Mouse (Mus musculus) heart, embryonic 11.5 days (tissue): Measurements from ENCODE around the gene Eef1akmt1. TPM values are rescaled to one million over a fixed set of nuclear protein-coding genes. Genes with fewer than 3 reads are reported as not detected.

Experiments used
- ATAC-seq: fragments of 200-750 bp; cut with Nextera tagmentation; replicated peaks from 2 replicates; pipeline ENCODE4 v1.8.0; 2017; ENCODE audit warnings: moderate library complexity; ENCODE audit not compliant: insufficient number of reproducible peaks, low FRiP score, low TSS enrichment
- H3K27ac ChIP-seq: fragments of 300-500 bp; sonication (generic); 2 replicates; pipeline ENCODE4 v1.5.1; 2014; ENCODE audit warnings: mild to moderate bottlenecking, low read depth, low read length
- H3K27me3 ChIP-seq: fragments of 300-500 bp; sonication (generic); 2 replicates; pipeline ENCODE4 v1.6.1; 2014; ENCODE audit warnings: mild to moderate bottlenecking, low read length, mixed read lengths; ENCODE audit not compliant: control insufficient read depth, insufficient read depth
- H3K36me3 ChIP-seq: fragments of 300-500 bp; sonication (generic); 2 replicates; pipeline ENCODE4 v1.6.1; 2014; ENCODE audit warnings: mild to moderate bottlenecking, low read length, moderate library complexity, mixed read lengths; ENCODE audit not compliant: control insufficient read depth, insufficient read depth
- H3K4me1 ChIP-seq: fragments of 300-500 bp; sonication (generic); 2 replicates; pipeline ENCODE4 v1.6.1; 2014; ENCODE audit warnings: low read length; ENCODE audit not compliant: control insufficient read depth, insufficient read depth
- H3K4me2 ChIP-seq: fragments of 300-500 bp; sonication (generic); 2 replicates; pipeline ENCODE4 v1.6.1; 2014; ENCODE audit warnings: mild to moderate bottlenecking, moderate library complexity
- H3K4me3 ChIP-seq: fragments of 300-500 bp; sonication (generic); 2 replicates; pipeline ENCODE4 v1.5.1; 2014; ENCODE audit warnings: low read depth, low read length
- H3K9ac ChIP-seq: fragments of 300-500 bp; sonication (generic); 2 replicates; pipeline ENCODE4 v1.6.1; 2014; ENCODE audit warnings: mild to moderate bottlenecking, low read depth, low read length, moderate library complexity
- H3K9me3 ChIP-seq: fragments of 300-500 bp; sonication (generic); replicated peaks from 2 replicates; pipeline ENCODE4 v1.6.1; 2016; ENCODE audit warnings: low read length; ENCODE audit not compliant: control insufficient read depth
- WGBS: fragments of 180-500 bp; shearing (Covaris S2); extraction: QIAGEN DNeasy Blood & Tissue Kit; methylation state at CpG from one replicate; pipeline ENCODE4 v1.1.7; 2014; ENCODE audit not compliant: insufficient replicate concordance; 5-methylcytosine and 5-hydroxymethylcytosine counted together
- polyA plus RNA-seq: library from polyadenylated mRNA; unstranded; fragments of >200 nt; fragmentation: Nextera tagmentation; extraction: Ambion mirVana; gene quantifications from 2 replicates; pipeline ENCODE4 v1.2.1, GENCODE M21; 2014

Gene Eef1akmt1
- polyA plus RNA-seq, 1 experiment from 2014 or later, result 61.2 TPM

DNA sequence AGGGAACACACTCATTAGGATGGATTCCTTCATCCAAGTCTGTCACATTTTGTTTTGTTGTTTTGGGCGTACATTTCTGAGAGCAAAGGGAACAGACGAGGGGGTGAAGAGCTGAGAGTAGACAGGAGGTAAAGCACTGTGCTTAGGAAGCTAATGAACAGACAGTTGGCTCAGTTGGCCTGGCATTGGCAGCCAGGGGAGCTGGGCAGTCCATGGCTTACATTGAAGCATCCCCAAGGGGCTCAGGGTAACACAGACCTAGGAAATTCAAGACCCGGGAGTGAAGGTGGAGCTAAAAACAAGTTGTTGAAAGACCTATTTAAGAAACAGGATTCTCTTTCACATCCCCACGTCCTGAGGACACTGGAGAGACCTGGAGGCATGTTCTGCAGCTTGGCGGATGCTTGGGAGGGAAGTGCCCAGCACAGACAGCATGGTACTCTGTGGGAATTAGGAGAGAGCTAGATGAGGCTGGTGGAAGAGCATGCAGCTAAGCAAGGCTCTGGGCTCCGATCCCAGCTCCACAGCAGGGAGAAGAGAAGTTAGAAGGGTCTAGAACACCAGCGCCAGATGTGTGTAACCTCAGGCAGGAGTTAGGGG is 15.8 kb downstream of the Eef1akmt1 start:
- Histone ChIP-seq H3K4me1 (no peaks in the 10 kb centered on the region), H3K27ac (no peak overlapping the region), H3K36me3 (no peaks in the 10 kb centered on the region), H3K4me3 (no peak overlapping the region), H3K4me2 (no peak overlapping the region), H3K9ac (no peak overlapping the region), H3K27me3 (no peaks in the 10 kb centered on the region), H3K9me3 (no peaks in the 10 kb centered on the region)
- ATAC-seq, result no peak
- 82% methylated on average over 7 of the region's 7 CpGs for WGBS

- H3K27me3 ChIP-seq, result no peaks in the 10 kb centered on the region
- no peak overlapping the region for H3K4me2 ChIP-seq
- H3K4me3 ChIP-seq, result no peak overlapping the region
- no peak overlapping the region for H3K27ac ChIP-seq
- 85% methylated on average over 5 of the region's 5 CpGs for WGBS
- H3K9ac ChIP-seq, result no peak overlapping the region
- H3K4me1 ChIP-seq, result no peaks in the 10 kb centered on the region
- H3K36me3 ChIP-seq, result no peaks in the 10 kb centered on the region
- no peaks in the 10 kb centered on the region for H3K9me3 ChIP-seq
- ATAC-seq, result no peak
Observed at GRCm38 (mm10) chr14:57554434-57554833, 17.0 kb downstream of the Eef1akmt1 start.

DNA sequence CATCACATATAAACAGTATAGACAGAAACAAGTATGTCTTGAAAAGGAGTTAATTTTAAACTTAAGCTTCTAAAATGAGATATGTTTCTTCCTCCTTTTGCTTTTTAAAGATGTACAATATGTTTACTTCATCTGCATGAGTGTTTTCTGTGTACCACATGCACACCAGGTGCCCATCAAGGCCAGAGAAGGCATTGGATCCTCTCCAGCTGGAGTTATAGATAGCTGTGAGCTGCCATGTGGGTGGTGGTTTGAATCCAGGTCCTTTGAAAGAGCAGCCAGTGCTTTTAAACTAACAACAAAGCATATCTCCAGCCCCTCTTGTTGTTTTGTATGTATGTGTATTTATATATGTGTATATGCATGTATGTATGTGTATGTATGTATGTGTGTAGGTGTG is 18.5 kb downstream of the Eef1akmt1 start:
- ATAC-seq, result no peak
- Histone ChIP-seq H3K27me3 (no peaks in the 10 kb centered on the region), H3K36me3 (no peaks in the 10 kb centered on the region), H3K4me1 (no peaks in the 10 kb centered on the region), H3K4me2 (no peak overlapping the region), H3K4me3 (no peak overlapping the region), H3K27ac (no peak overlapping the region), H3K9ac (no peak overlapping the region), H3K9me3 (no peaks in the 10 kb centered on the region)

DNA sequence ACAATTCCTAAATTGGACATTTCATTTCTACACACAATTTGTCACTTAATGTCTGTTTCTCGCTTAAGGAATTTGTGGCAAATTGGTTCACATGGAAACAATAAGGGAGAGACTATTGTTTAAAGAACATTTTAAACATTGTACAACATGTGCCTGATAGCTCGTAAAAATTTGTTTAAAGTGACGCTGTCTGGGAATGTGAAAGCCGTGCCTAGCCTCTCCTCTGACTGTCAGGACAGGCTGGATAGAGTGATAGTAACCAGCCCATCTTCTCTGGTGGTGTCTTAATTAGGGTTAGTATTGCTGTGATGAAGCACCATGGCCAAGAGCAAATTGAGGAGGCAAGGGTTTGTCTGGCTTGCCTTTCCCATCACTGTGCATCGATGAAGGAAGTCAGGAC is 24.4 kb downstream of the Eef1akmt1 start:
- Histone ChIP-seq H3K4me2 (no peak overlapping the region), H3K9me3 (no peaks in the 10 kb centered on the region), H3K4me3 (no peak overlapping the region), H3K27me3 (peaks cover 2% of the 10 kb centered on the region; the same call in 1 of the 2 replicates), H3K27ac (no peak overlapping the region), H3K9ac (no peak overlapping the region), H3K4me1 (no peaks in the 10 kb centered on the region), H3K36me3 (no peaks in the 10 kb centered on the region)
- ATAC-seq, result no peak
- 73% methylated on average over 5 of the region's 5 CpGs for WGBS

- H3K9ac ChIP-seq, result no peak overlapping the region
- H3K4me2 ChIP-seq, result no peak overlapping the region
- peaks cover 3% of the 10 kb centered on the region; the same call in 1 of the 2 replicates for H3K27me3 ChIP-seq
- 22% methylated on average over 13 of the region's 13 CpGs for WGBS
- H3K27ac ChIP-seq, result no peak overlapping the region
- no peaks in the 10 kb centered on the region for H3K36me3 ChIP-seq
- H3K9me3 ChIP-seq, result no peaks in the 10 kb centered on the region
- no peaks in the 10 kb centered on the region for H3K4me1 ChIP-seq
- H3K4me3 ChIP-seq, result no peak overlapping the region
- no peak for ATAC-seq
Observed at GRCm38 (mm10) chr14:57546557-57547021, 24.8 kb downstream of the Eef1akmt1 start.

GRCm38 (mm10) chr14:57546131-57546530 is 25.3 kb downstream of the Eef1akmt1 start:
- Histone ChIP-seq H3K27me3 (peaks cover 3% of the 10 kb centered on the region; the same call in 1 of the 2 replicates), H3K36me3 (no peaks in the 10 kb centered on the region), H3K4me3 (no peak overlapping the region), H3K27ac (no peak overlapping the region), H3K4me2 (no peak overlapping the region), H3K9ac (no peak overlapping the region), H3K4me1 (no peaks in the 10 kb centered on the region), H3K9me3 (no peaks in the 10 kb centered on the region)
- no peak for ATAC-seq
- WGBS, result 75% methylated on average over 8 of the region's 8 CpGs

DNA sequence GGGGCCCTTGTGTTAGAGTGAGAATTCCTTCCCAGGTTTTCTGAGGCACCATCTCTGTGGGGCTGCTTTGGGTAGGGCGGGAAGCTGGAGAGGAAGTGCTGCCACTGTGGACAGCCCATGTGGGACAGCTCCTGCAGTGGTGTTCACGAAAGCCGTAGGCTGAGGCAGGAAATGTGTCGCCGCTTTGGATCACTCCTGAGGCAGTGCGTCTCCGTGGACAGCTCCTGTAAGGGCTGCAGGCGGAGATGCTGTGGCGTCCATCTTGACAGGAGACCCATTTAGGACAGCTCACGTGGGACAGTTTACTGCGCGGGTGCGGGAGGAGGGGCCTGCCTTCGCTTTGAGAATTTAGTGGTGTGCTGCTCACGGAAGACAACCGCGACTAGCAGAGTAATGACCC is 25.9 kb downstream of the Eef1akmt1 start:
- no peak overlapping the region for H3K4me2 ChIP-seq
- ATAC-seq, result no peak
- H3K9ac ChIP-seq, result no peak overlapping the region
- no peak overlapping the region for H3K27ac ChIP-seq
- no peaks in the 10 kb centered on the region for H3K36me3 ChIP-seq
- H3K27me3 ChIP-seq, result peaks cover 6% of the 10 kb centered on the region; the same call in 1 of the 2 replicates
- H3K4me1 ChIP-seq, result no peaks in the 10 kb centered on the region
- WGBS, result 76% methylated on average over 17 of the region's 17 CpGs
- no peak overlapping the region for H3K4me3 ChIP-seq
- H3K9me3 ChIP-seq, result no peaks in the 10 kb centered on the region

DNA sequence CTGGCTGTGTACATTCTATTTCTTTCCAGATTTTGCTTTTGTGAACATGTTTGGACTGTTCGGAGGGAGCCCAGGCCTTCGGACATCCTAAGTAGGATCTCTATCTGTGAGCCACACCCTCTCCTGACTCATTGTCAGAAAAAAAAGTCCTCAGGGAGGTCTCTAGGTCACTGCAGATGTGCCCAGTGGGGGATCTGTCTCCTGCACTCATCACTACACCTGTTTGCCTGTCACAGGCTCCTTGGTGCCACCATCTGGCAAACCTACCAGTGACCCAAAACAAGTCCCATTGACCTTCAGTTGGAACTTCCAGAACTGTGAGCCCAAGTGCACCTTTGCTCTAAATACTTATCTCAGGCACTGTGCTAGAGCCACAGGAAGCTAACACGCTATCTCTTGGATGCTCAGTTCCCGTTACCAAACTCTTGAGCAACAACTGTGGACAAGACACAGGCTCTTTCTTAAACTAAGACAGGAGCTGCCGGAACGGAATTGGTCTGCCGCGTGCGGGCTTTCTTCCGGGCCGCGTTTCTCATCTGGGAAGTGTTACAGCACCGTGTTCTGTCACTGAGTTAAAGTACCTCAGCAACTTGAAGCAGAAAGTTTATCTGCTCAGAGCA is 27.9 kb downstream of the Eef1akmt1 start:
- no peak overlapping the region for H3K4me3 ChIP-seq
- H3K9ac ChIP-seq, result no peak overlapping the region
- no peaks in the 10 kb centered on the region for H3K9me3 ChIP-seq
- peaks cover 6% of the 10 kb centered on the region; the same call in 1 of the 2 replicates for H3K27me3 ChIP-seq
- no peaks in the 10 kb centered on the region for H3K4me1 ChIP-seq
- no peak for ATAC-seq
- H3K4me2 ChIP-seq, result no peak overlapping the region
- 81% methylated on average over 13 of the region's 13 CpGs for WGBS
- no peaks in the 10 kb centered on the region for H3K36me3 ChIP-seq
- H3K27ac ChIP-seq, result no peak overlapping the region

- H3K9ac ChIP-seq, result 0 out of 2 replicates have a peak overlapping the region, but pooled peaks have one; percentile 44
- H3K9me3 ChIP-seq, result no peaks in the 10 kb centered on the region
- peak overlapping the region; percentile 57 for H3K4me2 ChIP-seq
- no peak overlapping the region for H3K27ac ChIP-seq
- WGBS, result 43% methylated on average over 34 of the region's 34 CpGs
- H3K36me3 ChIP-seq, result no peaks in the 10 kb centered on the region
- H3K27me3 ChIP-seq, result peaks cover 6% of the 10 kb centered on the region; the same call in 1 of the 2 replicates
- peaks cover 6% of the 10 kb centered on the region for H3K4me1 ChIP-seq
- peak overlapping the region; percentile 19; the same call in 1 of the 2 replicates for H3K4me3 ChIP-seq
- no peak for ATAC-seq
Observed at GRCm38 (mm10) chr14:57542231-57542630, 29.2 kb downstream of the Eef1akmt1 start.
